Comparison of ENCODE assay signal across 9 mouse cellular contexts in genomic region chr2:132485454-132485853, GRCm38 (mm10).
DNase-seq lines count a peak whose midpoint lies in the region; ATAC-seq and TF ChIP-seq lines count a peak whose summit lies in the region.
"Had no signal": no experiment of that assay in that cellular context is flagged by ENCODE, and none has a peak within 500 bp of the region (broad histone marks: within the 10 kb centered on the region; RNA-seq: fewer than 3 reads in every experiment).

No protein-coding gene starts in this region.

- no peak for TF ChIP-seq EP300 in ES-Bruce4 (IDR thresholded peaks at IDR 0.05; ENCODE audit: insufficient read depth, low read depth, low read length)

- H3K9ac ChIP-seq in ES-Bruce4 (ENCODE audit: low read depth, poor library complexity, severe bottlenecking): no peak overlapping the region
- no peak overlapping the region for H3K9ac ChIP-seq in forebrain, postnatal 0 days
- H3K9ac ChIP-seq: hindbrain, embryonic 15.5 days had no signal

- peak; percentile 55; the same call in 1 of the 2 replicates for ATAC-seq in forebrain, postnatal 0 days

- no peak overlapping the region for H3K4me3 ChIP-seq in ES-Bruce4 (ENCODE audit: low read depth, low read length)
- H3K4me3 ChIP-seq in forebrain, postnatal 0 days (ENCODE audit: low read depth, low read length): no peak overlapping the region
- H3K4me3 ChIP-seq: hindbrain, embryonic 15.5 days had no signal

- H3K4me1 ChIP-seq in ES-Bruce4 (ENCODE audit: control insufficient read depth, insufficient read depth, low read length): no peaks in the 10 kb centered on the region
- H3K4me1 ChIP-seq in forebrain, postnatal 0 days (ENCODE audit: insufficient read depth): no peaks in the 10 kb centered on the region
- H3K4me1 ChIP-seq: hindbrain, embryonic 15.5 days had no signal

- 0% methylated on average over 1 of the region's 1 CpGs for WGBS in forebrain, postnatal 0 days

- H3K9me3 ChIP-seq in ES-Bruce4 (replicated peaks; ENCODE audit: control insufficient read depth, insufficient read depth, low read length, poor library complexity, severe bottlenecking): no peaks in the 10 kb centered on the region
- H3K9me3 ChIP-seq in forebrain, postnatal 0 days (ENCODE audit: low read length): no peaks in the 10 kb centered on the region
- H3K9me3 ChIP-seq: hindbrain, embryonic 15.5 days had no signal

- peak; percentile 82 for TF ChIP-seq CTCF in ES-Bruce4 (IDR thresholded peaks at IDR 0.05; ENCODE audit: low read depth, low read length)
- peak; percentile 86 for TF ChIP-seq CTCF in forebrain, postnatal 0 days (IDR thresholded peaks at IDR 0.05; ENCODE audit: low read depth)

- no peaks in the 10 kb centered on the region for H3K27me3 ChIP-seq in ES-Bruce4 (ENCODE audit: control insufficient read depth, insufficient read depth, low read length, poor library complexity, severe bottlenecking)
- H3K27me3 ChIP-seq in forebrain, postnatal 0 days (ENCODE audit: insufficient read depth, low read length): no peaks in the 10 kb centered on the region
- H3K27me3 ChIP-seq: hindbrain, embryonic 15.5 days had no signal

- H3K36me3 ChIP-seq in ES-Bruce4 (ENCODE audit: control insufficient read depth, insufficient read depth, low read length, poor library complexity, severe bottlenecking): no peaks in the 10 kb centered on the region
- no peaks in the 10 kb centered on the region for H3K36me3 ChIP-seq in forebrain, postnatal 0 days (ENCODE audit: insufficient read depth)
- H3K36me3 ChIP-seq: hindbrain, embryonic 15.5 days had no signal

- no peak overlapping the region for H3K27ac ChIP-seq in ES-Bruce4 (ENCODE audit: insufficient read depth, low read length)
- no peak overlapping the region for H3K27ac ChIP-seq in forebrain, postnatal 0 days (ENCODE audit: low read depth, low read length)
- H3K27ac ChIP-seq: hindbrain, embryonic 15.5 days had no signal

- H3K4me2 ChIP-seq in forebrain, postnatal 0 days (ENCODE audit: low read depth): no peak overlapping the region
- H3K4me2 ChIP-seq: hindbrain, embryonic 15.5 days had no signal

- TF ChIP-seq POLR2A in ES-Bruce4 (IDR thresholded peaks at IDR 0.05; ENCODE audit: insufficient read depth, low read length): no peak

- DNase-seq in gastrocnemius, adult 18-20 months (ENCODE audit: low spot score): peak; percentile 56
- DNase-seq in gastrocnemius, postnatal 25 days: no peak
- DNase-seq in cerebellum, adult 11 months: peak; percentile 64
- peak; percentile 74 for DNase-seq in forebrain, postnatal 0 days
- DNase-seq in kidney, postnatal 10 days: peak; percentile 72
- DNase-seq in lung, adult 18-20 months: peak; percentile 12 to 29
- DNase-seq in right cerebral cortex, adult 2 months (ENCODE audit: low spot score in 2 of 2): peak; percentile 75 to 79
